Mouse (Mus musculus): ENCODE measurements around the gene BC052040. TPM values are rescaled to one million over a fixed set of nuclear protein-coding genes. Genes with fewer than 3 reads are reported as not detected.
A peak's percentile ranks its signal among the peaks of the same experiment; 100 is the strongest.

Gene BC052040
- polyA plus RNA-seq, 1 experiment, result 6.7 TPM

DNA sequence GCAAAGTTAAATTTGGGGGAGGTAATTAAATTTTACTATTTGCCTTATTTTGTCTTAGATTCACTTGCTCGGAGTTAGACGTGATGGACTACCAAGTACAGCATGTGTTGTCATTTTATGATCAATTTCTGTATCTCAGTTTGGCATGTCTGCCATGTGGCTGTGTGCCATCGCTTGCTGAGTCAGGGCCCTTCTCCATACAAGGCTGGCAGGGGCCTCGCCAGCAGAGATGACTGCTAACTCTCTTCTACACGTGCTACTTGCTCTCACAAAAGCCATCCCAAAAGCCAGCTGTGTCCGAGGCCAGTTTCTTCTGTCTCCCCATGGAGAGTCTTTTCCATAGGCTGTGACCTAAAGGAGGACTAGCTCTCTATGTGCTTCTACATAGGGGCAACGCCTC lies 160.5 kb downstream of the BC052040 start:
- H3K4me1 ChIP-seq (ENCODE audit: control insufficient read depth, insufficient read depth, low read length), result no peaks in the 10 kb centered on the region
- TF ChIP-seq CTCF (IDR thresholded peaks at IDR 0.05; ENCODE audit: low read depth, low read length) (no peak), POLR2A (IDR thresholded peaks at IDR 0.05; ENCODE audit: borderline replicate concordance, low read depth, low read length) (no peak)
- no peak overlapping the region for H3K4me3 ChIP-seq (ENCODE audit: insufficient read depth, low read length)
- H3K27ac ChIP-seq (ENCODE audit: insufficient read depth, low read depth, low read length), result no peak overlapping the region

GRCm38 (mm10) chr2:115747639-115748038 lies 166.1 kb downstream of the BC052040 start:
- no peak for TF ChIP-seq POLR2A (IDR thresholded peaks at IDR 0.05; ENCODE audit: borderline replicate concordance, low read depth, low read length)
- no peak for TF ChIP-seq CTCF (IDR thresholded peaks at IDR 0.05; ENCODE audit: low read depth, low read length)
- Histone ChIP-seq H3K27ac (ENCODE audit: insufficient read depth, low read depth, low read length) (no peak overlapping the region), H3K4me1 (ENCODE audit: control insufficient read depth, insufficient read depth, low read length) (no peaks in the 10 kb centered on the region), H3K4me3 (ENCODE audit: insufficient read depth, low read length) (no peak overlapping the region)

DNA sequence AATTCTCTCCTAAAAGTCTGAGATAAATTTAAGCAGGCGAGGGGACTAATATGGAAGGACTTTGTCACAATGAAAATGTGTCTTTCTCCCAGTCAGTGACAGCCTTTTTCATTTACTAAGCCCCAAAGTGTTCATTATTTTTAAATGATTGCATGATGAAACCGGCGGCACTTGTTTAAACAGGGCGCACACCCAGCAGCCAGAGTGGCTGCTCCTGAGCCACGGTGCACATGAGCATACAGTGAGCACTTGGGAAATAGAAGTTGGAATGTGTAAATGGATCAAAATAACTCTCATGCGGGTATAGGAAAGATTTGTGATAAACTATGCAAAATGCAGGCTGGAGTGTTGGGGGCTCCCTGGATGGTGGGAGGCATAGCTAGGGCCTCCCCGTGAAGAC lies 169.7 kb downstream of the BC052040 start:
- H3K4me3 ChIP-seq (ENCODE audit: insufficient read depth, low read length), result no peak overlapping the region
- no peaks in the 10 kb centered on the region for H3K4me1 ChIP-seq (ENCODE audit: control insufficient read depth, insufficient read depth, low read length)
- no peak overlapping the region for H3K27ac ChIP-seq (ENCODE audit: insufficient read depth, low read depth, low read length)
- TF ChIP-seq CTCF (IDR thresholded peaks at IDR 0.05; ENCODE audit: low read depth, low read length) (no peak), POLR2A (IDR thresholded peaks at IDR 0.05; ENCODE audit: borderline replicate concordance, low read depth, low read length) (no peak)

GRCm38 (mm10) chr2:115757685-115758084 lies 176.2 kb downstream of the BC052040 start:
- H3K4me1 ChIP-seq (ENCODE audit: control insufficient read depth, insufficient read depth, low read length), result no peaks in the 10 kb centered on the region
- no peak for TF ChIP-seq POLR2A (IDR thresholded peaks at IDR 0.05; ENCODE audit: borderline replicate concordance, low read depth, low read length)
- TF ChIP-seq CTCF (IDR thresholded peaks at IDR 0.05; ENCODE audit: low read depth, low read length), result no peak
- no peak overlapping the region for H3K27ac ChIP-seq (ENCODE audit: insufficient read depth, low read depth, low read length)
- H3K4me3 ChIP-seq (ENCODE audit: insufficient read depth, low read length), result no peak overlapping the region

GRCm38 (mm10) chr2:115758542-115758941 lies 177.0 kb downstream of the BC052040 start:
- TF ChIP-seq POLR2A (IDR thresholded peaks at IDR 0.05; ENCODE audit: borderline replicate concordance, low read depth, low read length) (no peak), CTCF (IDR thresholded peaks at IDR 0.05; ENCODE audit: low read depth, low read length) (no peak)
- H3K4me3 ChIP-seq (ENCODE audit: insufficient read depth, low read length), result no peak overlapping the region
- H3K4me1 ChIP-seq (ENCODE audit: control insufficient read depth, insufficient read depth, low read length), result no peaks in the 10 kb centered on the region
- no peak overlapping the region for H3K27ac ChIP-seq (ENCODE audit: insufficient read depth, low read depth, low read length)

DNA sequence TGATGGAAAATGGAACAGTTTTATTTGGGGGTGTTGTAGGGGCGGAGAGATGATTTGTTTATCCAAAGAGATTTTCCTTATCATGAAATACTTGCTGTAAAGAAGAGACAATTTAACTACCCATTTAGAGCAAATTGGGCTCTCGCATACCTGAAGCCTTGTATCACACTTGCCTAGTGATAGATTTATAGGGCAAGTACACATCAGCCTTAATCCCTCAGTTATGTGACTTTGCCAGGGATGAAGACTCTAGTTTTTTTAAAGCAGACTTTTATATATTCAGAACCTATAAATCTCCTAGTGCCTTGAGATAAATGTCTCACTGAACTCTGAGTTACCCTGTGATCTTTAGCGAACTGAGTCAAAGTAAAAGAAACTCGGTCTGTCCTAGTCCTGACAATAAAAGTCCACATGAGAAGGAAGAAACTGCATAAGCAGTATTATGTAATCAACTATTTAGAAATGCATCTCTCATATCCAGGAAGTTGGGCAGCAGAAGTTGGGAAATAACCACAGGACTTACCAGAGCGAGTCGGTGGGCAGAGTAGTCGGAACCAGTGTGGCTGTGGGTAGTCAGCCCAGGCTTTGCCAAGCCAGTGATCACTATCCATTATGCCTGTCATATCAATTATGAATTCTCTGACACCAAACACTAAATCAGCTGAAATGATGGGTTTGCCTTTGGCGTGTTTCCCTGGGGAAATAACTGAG lies 183.2 kb downstream of the BC052040 start:
- TF ChIP-seq CTCF (IDR thresholded peaks at IDR 0.05; ENCODE audit: low read depth, low read length) (no peak), POLR2A (IDR thresholded peaks at IDR 0.05; ENCODE audit: borderline replicate concordance, low read depth, low read length) (no peak)
- H3K27ac ChIP-seq (ENCODE audit: insufficient read depth, low read depth, low read length), result 0 out of 2 replicates have a peak overlapping the region, but pooled peaks have one; percentile 11
- peaks cover 11% of the 10 kb centered on the region for H3K4me1 ChIP-seq (ENCODE audit: control insufficient read depth, insufficient read depth, low read length)
- H3K4me3 ChIP-seq (ENCODE audit: insufficient read depth, low read length), result no peak overlapping the region

GRCm38 (mm10) chr2:115769597-115770305 lies 188.2 kb downstream of the BC052040 start:
- peaks cover 8% of the 10 kb centered on the region for H3K4me1 ChIP-seq (ENCODE audit: control insufficient read depth, insufficient read depth, low read length)

GRCm38 (mm10) chr2:115772709-115773108 lies 191.2 kb downstream of the BC052040 start:
- TF ChIP-seq CTCF (IDR thresholded peaks at IDR 0.05; ENCODE audit: low read depth, low read length) (no peak), POLR2A (IDR thresholded peaks at IDR 0.05; ENCODE audit: borderline replicate concordance, low read depth, low read length) (no peak)

More at GRCm38 (mm10) chr2:115769597-115770305, 188.2 kb downstream of the BC052040 start:
- Histone ChIP-seq H3K27ac (ENCODE audit: insufficient read depth, low read depth, low read length) (no peak overlapping the region), H3K4me3 (ENCODE audit: insufficient read depth, low read length) (no peak overlapping the region)
- TF ChIP-seq CTCF (IDR thresholded peaks at IDR 0.05; ENCODE audit: low read depth, low read length) (no peak), POLR2A (IDR thresholded peaks at IDR 0.05; ENCODE audit: borderline replicate concordance, low read depth, low read length) (no peak)

DNA sequence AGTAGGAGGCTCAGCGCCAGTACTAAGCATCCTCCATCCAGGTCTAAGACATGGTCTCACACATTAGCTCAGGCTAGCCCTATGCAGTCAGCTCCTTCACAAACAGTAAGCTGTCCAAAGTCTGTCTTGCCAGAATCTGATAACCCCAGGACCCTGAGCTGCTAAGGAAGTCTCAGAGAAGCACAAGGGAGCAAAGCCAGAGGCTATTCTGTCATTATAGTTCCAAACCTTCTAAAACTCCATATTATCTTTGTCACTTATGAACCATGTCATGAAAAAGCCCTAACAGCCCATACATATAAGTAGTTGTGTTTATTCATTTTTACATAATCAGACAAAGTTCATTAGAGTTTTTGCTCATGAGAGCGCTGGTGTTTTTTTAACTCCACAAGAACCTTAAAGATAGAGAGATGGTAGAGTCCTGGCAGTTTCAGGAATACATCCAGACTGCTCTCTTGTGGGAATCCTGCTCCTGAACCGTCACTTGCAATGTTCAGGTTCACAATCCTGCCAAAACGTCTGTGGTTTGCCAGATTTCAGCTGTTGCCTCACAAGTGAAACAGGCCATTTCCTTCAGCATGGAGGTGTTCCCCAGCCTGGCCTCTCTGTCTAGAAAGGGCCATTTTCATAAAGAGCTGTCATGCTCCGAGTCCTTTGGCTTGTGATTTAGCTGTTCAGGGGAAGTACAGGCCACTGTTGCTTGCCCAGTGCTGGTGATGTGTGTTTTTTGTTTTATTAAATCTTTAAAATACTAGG lies 192.8 kb downstream of the BC052040 start:
- Histone ChIP-seq H3K4me3 (ENCODE audit: insufficient read depth, low read length) (no peak overlapping the region), H3K27ac (ENCODE audit: insufficient read depth, low read depth, low read length) (no peak overlapping the region), H3K4me1 (ENCODE audit: control insufficient read depth, insufficient read depth, low read length) (peaks cover 6% of the 10 kb centered on the region)
- TF ChIP-seq CTCF (IDR thresholded peaks at IDR 0.05; ENCODE audit: low read depth, low read length) (no peak), POLR2A (IDR thresholded peaks at IDR 0.05; ENCODE audit: borderline replicate concordance, low read depth, low read length) (no peak)

More at GRCm38 (mm10) chr2:115772709-115773108, 191.2 kb downstream of the BC052040 start:
- no peak overlapping the region for H3K27ac ChIP-seq (ENCODE audit: insufficient read depth, low read depth, low read length)
- H3K4me1 ChIP-seq (ENCODE audit: control insufficient read depth, insufficient read depth, low read length), result peaks cover 6% of the 10 kb centered on the region
- no peak overlapping the region for H3K4me3 ChIP-seq (ENCODE audit: insufficient read depth, low read length)

Measured in bone marrow macrophage, adult 2 months (primary cell).